8 mouse cellular contexts compared by ENCODE assay signal in the genomic region with DNA sequence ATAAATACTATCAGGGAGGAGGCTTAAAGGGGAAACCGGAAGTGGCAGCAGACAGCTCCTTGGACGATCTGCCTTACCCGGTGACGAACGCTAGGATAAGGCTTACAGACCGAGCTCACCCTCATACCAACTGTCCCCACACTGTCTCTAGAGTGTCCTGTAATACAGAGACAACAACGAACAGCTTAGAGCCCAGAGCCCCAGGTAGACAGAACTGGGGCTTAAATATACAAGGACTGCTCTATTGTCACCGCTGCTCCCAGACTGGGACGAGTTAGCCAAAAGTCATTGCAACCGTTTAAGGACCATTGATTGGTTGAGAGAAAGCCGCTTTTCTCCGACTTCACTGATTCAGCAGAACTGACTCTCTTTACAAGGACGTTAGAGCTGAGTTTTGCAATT. TPM values are rescaled to one million over a fixed set of nuclear protein-coding genes. Genes with fewer than 3 reads are reported as not detected.
DNase-seq lines count a peak whose midpoint lies in the region; ATAC-seq and TF ChIP-seq lines count a peak whose summit lies in the region.

No protein-coding gene starts in this region.

- no peaks in the 10 kb centered on the region for H3K27me3 ChIP-seq in heart, embryonic 10.5 days (ENCODE audit: insufficient read depth, poor library complexity, severe bottlenecking)
- H3K27me3 ChIP-seq in testis, adult 2 months (ENCODE audit: control insufficient read depth, insufficient read depth, low read length), result no peaks in the 10 kb centered on the region
- no peaks in the 10 kb centered on the region for H3K27me3 ChIP-seq in liver, embryonic 13.5 days

- no peaks in the 10 kb centered on the region for H3K9me3 ChIP-seq in heart, embryonic 10.5 days
- H3K9me3 ChIP-seq in liver, embryonic 13.5 days (replicated peaks), result no peaks in the 10 kb centered on the region

- no peak for TF ChIP-seq CTCF in testis, adult 2 months (IDR thresholded peaks at IDR 0.05; ENCODE audit: control insufficient read depth, insufficient read depth, insufficient replicate concordance, low read depth, low read length)

- peak overlapping the region; percentile 48 for H3K4me3 ChIP-seq in heart, embryonic 10.5 days
- peak overlapping the region; percentile 65 for H3K4me3 ChIP-seq in testis, adult 2 months (ENCODE audit: control insufficient read depth, low read depth, low read length)
- peak overlapping the region; percentile 39 for H3K4me3 ChIP-seq in liver, embryonic 13.5 days (replicated peaks)

- H3K4me1 ChIP-seq in heart, embryonic 10.5 days, result peaks cover 10% of the 10 kb centered on the region
- H3K4me1 ChIP-seq in testis, adult 2 months (ENCODE audit: control insufficient read depth, insufficient read depth, low read length), result no peaks in the 10 kb centered on the region
- peaks cover 7% of the 10 kb centered on the region for H3K4me1 ChIP-seq in liver, embryonic 13.5 days (replicated peaks)

- intact Hi-C loops in heart, postnatal 36 days (cut with DNase I), result no loop called here

- H3K4me2 ChIP-seq in liver, embryonic 13.5 days, result peak overlapping the region; percentile 62

- 31% methylated on average over 13 of the region's 13 CpGs for WGBS in heart, embryonic 10.5 days
- WGBS in liver, embryonic 13.5 days (ENCODE audit: insufficient replicate concordance), result 19% methylated on average over 13 of the region's 13 CpGs

- H3K9ac ChIP-seq in liver, embryonic 13.5 days, result no peak overlapping the region

- ATAC-seq in liver, embryonic 13.5 days (ENCODE audit: low read depth), result peak; percentile 59
- no peak for ATAC-seq in monocyte, adult 5-6 weeks (replicated peaks; ENCODE audit: insufficient number of reproducible peaks, low FRiP score, low TSS enrichment, poor library complexity, severe bottlenecking)

- DNase-seq in heart, embryonic 10.5 days (ENCODE audit: low spot score), result peak; percentile 66
- no peak for DNase-seq in heart, postnatal 36 days
- DNase-seq in testis, postnatal 14 days (ENCODE audit: low spot score), result no peak
- no peak for DNase-seq in liver, embryonic 13.5 days
- no peak for DNase-seq in layer of hippocampus, adult 8-10 months (ENCODE audit: low spot score in 2 of 2)
- DNase-seq in urinary bladder, postnatal 10 days (ENCODE audit: low spot score), result no peak

- H3K36me3 ChIP-seq in heart, embryonic 10.5 days, result no peaks in the 10 kb centered on the region
- H3K36me3 ChIP-seq in testis, adult 2 months (ENCODE audit: control insufficient read depth, insufficient read depth, low read length), result no peaks in the 10 kb centered on the region
- no peaks in the 10 kb centered on the region for H3K36me3 ChIP-seq in liver, embryonic 13.5 days

- TF ChIP-seq POLR2A in testis, adult 2 months (IDR thresholded peaks at IDR 0.05; ENCODE audit: control insufficient read depth, low read depth, low read length), result no peak

- H3K27ac ChIP-seq in heart, embryonic 10.5 days, result peak overlapping the region; percentile 18; the same call in 1 of the 2 replicates
- no peak overlapping the region for H3K27ac ChIP-seq in testis, adult 2 months (ENCODE audit: control insufficient read depth, insufficient read depth, low read depth, low read length)
- H3K27ac ChIP-seq in liver, embryonic 13.5 days, result no peak overlapping the region

RNA-seq across cellular contexts. Expression of gene Eml4, which starts 15.5 kb away (rescaled TPM):
- 27.8 and 37.3 TPM in 2 replicates for polyA plus RNA-seq in heart, embryonic 10.5 days (2016; fragmentation: Nextera tagmentation; extraction: Ambion mirVana)
- total RNA-seq in heart, postnatal 36 days (2021), result 1 to 10 TPM; 4.3 to 4.6 TPM
- 11.6 and 12.3 TPM in 2 replicates for polyA plus RNA-seq in testis, adult 2 months (2012; rRNA removed)
- 5.4 and 7.1 TPM in 2 replicates for polyA plus RNA-seq in liver, embryonic 13.5 days (2015; fragmentation: Nextera tagmentation; extraction: Ambion mirVana)
- 10 to 100 TPM; 23.7 to 25.6 (median 24.3) TPM for total RNA-seq in layer of hippocampus, adult 8-10 months (2022)
- total RNA-seq in monocyte, adult 5-6 weeks (2017), result 55.7 to 71.2 TPM (median 60.9 TPM) in 3 replicates

Comparison
In these comparisons a context has a peak if more than half of its experiments do, and no peak if none do; other contexts are left out.
1. RNA of gene Eml4, which starts 15.5 kb away (total RNA-seq): 55.7 to 71.2 TPM in monocyte, adult 5-6 weeks and 23.7 to 25.6 TPM in layer of hippocampus, adult 8-10 months; 4.3 to 4.6 TPM in heart, postnatal 36 days; every median in the first group is over 4 times any median in the second.
2. Peak in every context shown above with its lines, with median percentiles within 50 percentile points of each other: H3K4me3 ChIP-seq.